Mouse (Mus musculus): ENCODE data around the gene Dnm3.
A peak's percentile ranks its signal among the peaks of the same experiment; 100 is the strongest.

Gene Dnm3

DNA sequence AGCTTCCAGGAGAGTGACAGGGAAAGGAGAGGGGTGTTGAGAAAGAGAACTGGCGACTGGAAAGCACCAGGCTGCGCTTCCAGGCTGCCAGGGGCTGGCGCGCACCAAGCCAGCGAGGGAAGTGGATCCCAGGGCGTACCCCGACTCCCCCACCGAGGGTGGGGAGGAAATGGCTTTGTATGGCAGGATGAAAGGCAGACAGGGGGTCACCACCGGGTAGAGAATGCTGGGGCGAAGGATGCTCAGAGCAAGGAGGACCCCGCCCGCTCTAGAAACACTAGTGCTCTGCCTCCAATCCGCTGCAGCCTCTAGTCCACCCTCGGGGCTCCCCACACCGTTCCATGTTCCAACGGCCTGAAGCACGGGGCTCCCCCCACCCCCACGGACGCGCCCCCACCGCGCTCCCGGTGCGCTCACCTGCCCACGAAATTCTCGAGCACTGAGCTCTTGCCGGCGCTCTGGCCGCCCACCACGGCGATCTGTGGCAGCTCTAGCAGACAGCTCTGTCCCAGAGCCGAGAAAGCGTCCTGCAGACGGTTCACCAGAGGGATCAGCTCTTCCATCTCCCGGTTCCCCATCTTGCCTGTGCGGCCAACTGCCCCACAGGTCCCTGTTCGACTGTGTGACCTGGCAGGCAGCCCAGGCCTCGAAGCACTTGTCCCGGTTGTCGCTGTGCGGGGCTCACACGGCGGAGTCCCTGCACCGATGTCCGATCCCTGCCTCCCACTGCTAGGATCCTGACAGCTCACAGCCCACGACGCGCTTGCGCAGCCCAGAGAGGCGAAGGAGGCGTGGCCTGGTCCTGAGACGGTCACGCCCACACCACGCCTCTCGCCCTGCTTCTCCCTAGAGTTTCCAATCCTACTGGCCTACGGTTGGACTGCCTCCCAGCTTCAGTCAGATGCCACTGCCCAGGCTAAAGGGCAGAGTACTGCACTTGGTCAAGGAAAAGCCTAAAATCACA, at the start of gene Dnm3:
Dnm3 (minus strand) TSS at position 789 of the 964 bp plus-strand sequence.
- peak; percentile 63 for DNase-seq (ENCODE audit: low read depth)

DNA sequence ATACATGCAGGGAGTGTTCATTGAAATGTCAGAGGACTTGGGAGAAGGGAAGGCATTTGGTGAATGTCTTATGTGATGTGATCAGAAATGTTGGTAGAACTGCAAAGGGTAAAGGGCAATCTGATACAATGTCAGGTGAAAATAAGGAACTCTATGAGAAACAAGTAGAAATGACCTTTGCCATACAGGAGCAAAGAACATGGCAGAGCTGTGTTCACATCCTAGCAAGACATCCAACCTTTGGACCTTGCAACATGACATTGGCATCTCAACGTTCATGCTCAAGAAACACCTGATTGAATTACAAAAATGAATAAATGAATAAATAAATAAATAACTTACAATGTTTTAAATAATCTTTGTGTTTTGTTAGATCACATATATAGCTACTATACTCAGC, 37.3 kb upstream of the Dnm3 start:
- DNase-seq (ENCODE audit: low read depth), result no peak

DNA sequence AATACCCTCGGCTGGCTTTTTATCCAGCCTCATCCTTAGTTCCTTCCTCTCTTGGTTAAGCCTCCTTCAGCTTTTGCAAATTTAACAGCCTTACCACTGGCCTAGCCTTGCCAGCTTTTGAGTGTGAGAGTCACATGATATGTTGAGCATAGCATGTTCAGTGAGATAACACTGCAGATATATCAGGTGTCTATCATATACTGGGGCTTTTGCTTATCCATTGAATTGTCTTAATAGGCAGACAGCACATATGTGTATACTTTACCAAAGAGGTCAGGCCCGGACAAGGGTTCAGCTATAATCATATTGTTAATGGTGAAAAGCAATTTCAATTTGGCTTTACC, 32.2 kb upstream of the Dnm3 start:
- DNase-seq (ENCODE audit: low read depth), result no peak

DNA sequence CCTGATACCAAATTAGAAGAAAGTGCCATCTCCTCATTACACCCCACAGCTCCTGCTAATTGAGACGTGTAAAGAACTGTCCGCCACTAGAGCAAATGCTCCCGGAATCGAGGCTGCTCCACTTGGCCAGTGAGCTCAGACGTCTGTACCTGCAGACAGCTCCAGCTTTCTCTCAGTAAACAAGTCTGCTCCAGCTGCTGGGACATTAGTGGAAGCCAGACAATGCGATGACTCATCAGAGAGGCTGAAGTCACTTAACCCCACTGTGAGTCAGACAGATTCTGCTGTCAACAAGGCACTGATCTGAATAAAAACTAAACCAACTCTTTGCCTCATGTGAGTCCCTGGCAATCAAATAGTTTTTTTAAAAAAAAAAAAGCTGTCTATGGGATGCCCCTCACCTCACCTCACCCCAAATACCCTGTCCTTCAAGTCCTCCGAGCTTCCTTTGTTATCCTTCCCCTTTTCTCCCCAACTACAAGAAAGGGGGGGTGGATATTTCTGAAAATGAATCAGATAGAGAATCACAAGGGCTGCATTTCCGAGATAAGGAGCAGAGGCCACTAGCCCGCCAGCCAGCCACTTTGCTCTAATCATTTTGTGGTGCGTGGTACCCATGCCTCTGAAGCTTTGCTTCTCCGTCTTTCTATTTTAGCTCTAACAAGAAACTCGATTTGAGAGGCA, 31.6 kb upstream of the Dnm3 start:
- peak; percentile 84 for DNase-seq (ENCODE audit: low read depth)

DNA sequence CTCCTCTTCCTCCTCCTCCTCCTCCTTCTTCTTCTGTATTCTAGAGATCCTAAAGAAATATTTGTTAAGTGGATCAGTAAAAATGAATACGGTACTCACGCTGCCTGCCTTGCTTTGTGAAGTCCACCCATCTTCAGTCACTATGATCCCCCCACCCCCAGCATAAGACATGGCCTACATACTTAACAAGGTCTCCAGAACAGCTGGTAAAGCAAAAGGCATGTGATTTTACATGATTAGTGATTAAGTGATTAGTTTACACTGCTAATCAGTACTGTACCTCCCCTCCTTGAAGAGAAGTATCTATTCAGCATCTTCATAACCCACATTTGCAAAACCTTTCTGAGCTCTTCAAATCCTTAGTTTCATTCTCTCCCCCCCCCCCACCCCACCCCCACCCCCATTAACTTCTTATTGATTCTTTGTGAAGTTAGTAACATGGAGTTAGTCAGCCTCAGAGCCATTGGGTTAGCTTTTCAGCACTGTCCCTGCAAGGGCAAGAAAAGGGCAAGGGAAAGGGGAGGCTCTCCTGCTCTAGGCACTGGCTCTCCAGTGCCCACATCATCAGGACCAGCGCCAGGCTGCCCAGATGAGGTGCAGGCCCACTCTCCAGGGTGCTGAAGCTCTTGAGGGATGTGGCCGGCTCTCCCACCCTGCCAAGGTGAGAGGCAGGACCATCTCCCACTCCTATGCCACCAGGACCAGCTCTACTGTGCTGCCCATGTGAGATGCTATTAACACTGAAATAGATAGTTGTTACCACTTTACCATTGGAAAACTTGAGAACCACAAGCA, 30.6 kb upstream of the Dnm3 start:
- no peak for DNase-seq (ENCODE audit: low read depth)

- no peak for DNase-seq (ENCODE audit: low read depth)
These were observed 28.7 kb upstream of the Dnm3 start for GRCm38 (mm10) chr1:162506516-162506915.

- no peak for DNase-seq (ENCODE audit: low read depth)
These were observed 27.8 kb upstream of the Dnm3 start for GRCm38 (mm10) chr1:162505649-162506048.

DNA sequence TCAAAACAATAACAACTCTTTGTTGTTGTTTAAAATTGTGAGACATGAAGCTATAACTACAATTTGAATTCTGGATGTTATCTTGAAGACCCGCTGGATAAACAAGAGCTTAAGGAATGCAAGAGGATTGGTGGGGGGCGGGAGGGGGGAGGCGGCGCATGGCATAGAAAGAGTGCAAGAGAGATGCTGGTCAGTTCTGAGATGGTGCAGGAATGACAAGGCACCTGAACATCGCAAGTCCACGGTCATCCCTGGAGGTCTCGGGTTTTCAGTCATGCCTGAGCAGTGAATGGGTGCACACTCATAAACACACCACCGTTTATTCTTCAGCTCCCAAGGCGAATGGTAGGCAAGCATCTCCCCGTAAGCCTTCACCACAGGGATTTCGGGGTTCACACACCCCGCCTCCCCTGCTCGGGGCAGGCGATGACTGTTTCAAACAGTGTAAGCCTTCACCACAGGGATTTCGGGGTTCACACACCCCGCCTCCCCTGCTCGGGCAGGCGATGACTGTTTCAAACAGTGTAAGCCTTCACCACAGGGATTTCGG, 1.2 kb downstream of the Dnm3 start:
- DNase-seq (ENCODE audit: low read depth), result no peak

GRCm38 (mm10) chr1:162472949-162473348, 4.9 kb downstream of the Dnm3 start:
- no peak for DNase-seq (ENCODE audit: low read depth)

DNA sequence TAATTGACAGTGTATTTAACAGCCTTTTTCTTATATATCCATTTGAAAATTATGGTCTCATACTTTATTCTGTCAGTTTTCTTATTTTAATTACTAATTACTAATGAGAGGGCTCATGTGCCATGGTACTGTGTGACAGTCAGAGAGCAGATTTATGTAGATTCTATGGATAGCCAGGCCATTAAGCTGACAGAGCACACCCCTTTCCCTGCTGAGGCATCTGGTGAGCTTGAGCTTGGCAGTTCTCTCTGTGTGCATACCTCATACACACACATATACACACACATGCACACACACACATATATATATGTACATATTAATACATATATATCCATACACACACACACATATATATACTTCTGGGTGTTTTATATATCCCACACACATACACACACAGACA, 6.7 kb downstream of the Dnm3 start:
- no peak for DNase-seq (ENCODE audit: low read depth)

- DNase-seq (ENCODE audit: low read depth), result no peak
These were observed 8.0 kb downstream of the Dnm3 start for GRCm38 (mm10) chr1:162469752-162470280.

DNA sequence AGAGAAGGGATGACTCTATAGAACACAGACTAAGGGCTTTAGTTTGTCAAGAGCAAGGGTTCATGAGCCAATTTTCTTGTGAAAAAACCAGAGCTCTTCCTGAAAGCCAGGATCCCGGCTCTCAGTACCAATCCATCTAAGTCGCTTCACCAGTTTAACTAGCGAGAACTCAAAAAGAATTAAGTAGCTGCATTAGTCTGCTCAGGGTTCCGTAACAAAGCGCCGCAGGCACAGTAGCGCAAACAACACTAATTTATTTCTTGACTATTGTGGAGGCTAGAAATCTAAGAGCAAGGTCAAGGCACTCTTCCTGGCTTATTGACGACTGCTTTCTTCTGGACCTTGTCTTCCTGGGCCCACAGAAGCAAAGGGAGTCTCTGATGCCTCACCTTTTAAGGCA, 14.2 kb downstream of the Dnm3 start:
- no peak for DNase-seq (ENCODE audit: low read depth)

DNA sequence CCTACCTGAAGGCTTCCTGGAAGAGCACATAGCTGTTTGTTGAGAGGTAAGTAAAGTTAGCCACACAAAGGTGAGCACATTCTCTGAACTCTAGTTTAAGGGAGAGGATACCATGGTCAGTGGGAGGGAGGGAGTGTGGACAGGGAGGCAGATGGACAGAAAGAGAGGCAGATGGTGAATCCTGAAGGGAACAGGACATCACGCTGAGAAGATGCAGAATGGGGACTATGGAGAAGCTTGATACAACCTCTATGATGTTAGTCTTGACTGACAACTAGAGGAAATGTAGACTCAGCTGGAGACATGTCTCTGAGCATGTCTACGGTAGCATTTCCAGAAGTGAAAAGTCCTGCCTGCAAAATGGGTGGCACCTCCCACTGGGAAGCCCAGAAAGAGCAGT, 19.1 kb downstream of the Dnm3 start:
- DNase-seq (ENCODE audit: low read depth), result no peak

DNA sequence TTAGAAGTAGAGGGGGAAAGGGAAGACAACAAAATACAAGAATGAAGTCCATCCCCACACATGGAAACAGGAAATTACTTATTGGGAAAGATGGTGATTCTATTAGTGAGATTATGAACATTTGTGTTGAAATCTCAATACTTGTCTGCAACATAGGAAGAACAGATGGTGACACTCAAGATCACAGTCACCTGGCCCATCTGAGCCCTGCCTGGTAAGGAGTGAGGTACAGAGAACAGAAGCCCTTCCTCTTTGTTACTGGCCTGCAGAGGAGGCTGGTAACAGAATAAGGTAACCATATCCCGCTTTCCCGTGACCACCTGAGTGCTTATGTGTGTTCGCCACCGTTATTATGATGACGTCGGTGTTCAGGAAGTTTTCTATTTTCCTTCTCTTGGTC, 21.0 kb downstream of the Dnm3 start:
- DNase-seq (ENCODE audit: low read depth), result no peak

DNA sequence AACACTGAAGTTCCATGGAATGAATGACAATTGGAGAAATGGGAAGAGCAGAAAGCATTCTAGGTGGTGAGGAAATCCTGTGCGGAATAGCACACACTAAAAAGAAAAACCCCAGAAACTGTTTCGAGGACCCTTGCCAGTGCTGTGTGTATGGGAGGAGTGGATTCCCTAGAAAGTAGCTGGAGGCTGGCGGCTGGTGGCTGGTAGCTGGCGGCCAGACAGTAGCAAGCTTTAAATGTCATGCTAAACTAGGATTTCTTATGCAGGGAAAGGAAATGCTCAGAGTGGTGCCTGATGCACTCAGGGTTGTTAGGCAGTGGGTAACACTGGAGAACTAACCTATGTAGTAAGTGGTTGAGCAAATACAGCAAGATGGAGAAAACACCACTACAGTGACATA, 21.4 kb downstream of the Dnm3 start:
- no peak for DNase-seq (ENCODE audit: low read depth)

GRCm38 (mm10) chr1:162453578-162453977, 24.3 kb downstream of the Dnm3 start:
- DNase-seq (ENCODE audit: low read depth), result peak; percentile 8

GRCm38 (mm10) chr1:162453030-162453429, 24.8 kb downstream of the Dnm3 start:
- no peak for DNase-seq (ENCODE audit: low read depth)

GRCm38 (mm10) chr1:162449161-162449909, 28.5 kb downstream of the Dnm3 start:
- DNase-seq (ENCODE audit: low read depth), result no peak

DNA sequence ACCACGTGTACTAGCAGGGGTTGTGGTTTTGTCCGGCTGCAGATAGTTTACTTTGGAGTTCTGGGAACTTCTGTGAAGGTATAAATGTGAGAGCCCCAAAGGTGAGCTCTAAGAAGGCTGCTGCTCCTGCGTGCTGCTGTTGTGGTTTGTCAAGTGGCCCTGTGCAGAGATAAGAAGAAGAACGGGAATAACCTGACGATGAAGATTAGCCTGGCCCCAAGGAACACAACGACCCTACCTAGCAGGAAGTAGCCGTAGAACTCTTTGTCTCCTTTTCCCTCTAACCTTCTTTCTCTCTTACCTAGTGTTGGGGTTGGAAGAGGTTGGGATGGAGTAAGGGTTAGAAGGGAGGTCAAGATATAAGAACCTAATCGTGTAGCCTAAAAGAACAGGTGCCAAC, 33.0 kb downstream of the Dnm3 start:
- no peak for DNase-seq (ENCODE audit: low read depth)

GRCm38 (mm10) chr1:162439576-162439975, 38.3 kb downstream of the Dnm3 start:
- no peak for DNase-seq (ENCODE audit: low read depth)

DNA sequence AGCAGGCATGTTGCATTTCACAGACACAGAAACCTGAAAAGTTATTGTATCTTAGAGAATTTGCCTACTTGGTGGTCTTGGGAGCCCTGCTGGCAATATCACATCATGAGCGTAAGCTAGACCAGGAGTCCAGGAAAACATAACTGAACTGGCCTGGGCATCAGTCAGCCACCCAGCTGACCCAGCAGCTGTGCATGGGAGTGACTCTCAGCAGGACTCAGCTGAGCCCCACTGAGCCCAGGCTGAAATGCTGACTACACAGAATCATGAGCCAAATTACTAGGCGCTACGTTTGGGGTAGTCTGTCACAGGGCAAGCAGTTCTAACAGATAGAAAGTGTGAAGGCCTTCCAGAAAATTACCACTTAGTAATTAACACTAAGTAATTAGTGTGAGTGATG, 41.2 kb downstream of the Dnm3 start:
- no peak for DNase-seq (ENCODE audit: low read depth)
